29 mouse cellular contexts compared by ENCODE assay signal in the genomic region with DNA sequence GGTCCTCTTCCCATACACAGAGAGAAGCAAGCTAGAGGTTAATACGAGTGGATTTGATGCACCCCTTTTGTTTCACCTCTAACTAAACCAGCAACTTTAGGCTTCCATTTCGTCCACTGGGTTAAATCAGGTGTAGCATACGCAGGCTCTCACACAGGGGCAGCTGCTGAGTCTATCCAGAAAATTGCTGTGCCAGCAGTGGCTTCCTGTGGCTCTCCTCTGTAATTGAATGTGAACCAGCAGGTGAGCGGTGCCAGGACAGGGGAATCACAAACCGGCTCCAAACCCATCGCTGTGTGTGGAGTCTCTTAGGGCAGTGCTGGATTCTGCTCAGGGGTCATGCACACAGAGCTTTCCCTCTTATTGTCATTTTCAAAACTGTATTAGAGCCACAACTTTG. TPM values are rescaled to one million over a fixed set of nuclear protein-coding genes. Genes with fewer than 3 reads are reported as not detected.
"Had no signal": no experiment of that assay in that cellular context is flagged by ENCODE, and none has a peak within 500 bp of the region (broad histone marks: within the 10 kb centered on the region; RNA-seq: fewer than 3 reads in every experiment).

No protein-coding gene starts in this region.

- DNase-seq: kidney, adult 2 months; kidney, postnatal 25 days; liver, postnatal 0 days; lung, embryonic 14.5 days; right cerebral cortex, adult 18-20 months; right cerebral cortex, postnatal 14 days; right cerebral cortex, postnatal 4 days; thymus, adult 2 months; thymus, postnatal 14 days; thymus, postnatal 4 days had no signal

- H3K4me3 ChIP-seq: layer of hippocampus, adult 2 months; limb, embryonic 12.5 days; limb, embryonic 15.5 days; midbrain, embryonic 15.5 days; myocyte; neural tube, embryonic 13.5 days had no signal

- H3K27ac ChIP-seq: kidney, postnatal 0 days; layer of hippocampus, adult 2 months; limb, embryonic 15.5 days; liver, embryonic 14.5 days; macrophage; midbrain, embryonic 15.5 days; neural tube, embryonic 13.5 days; stomach, postnatal 0 days had no signal

- H3K36me3 ChIP-seq: limb, embryonic 12.5 days; limb, embryonic 15.5 days; midbrain, embryonic 15.5 days; neural tube, embryonic 13.5 days had no signal

- ATAC-seq: liver, postnatal 0 days; lung, postnatal 0 days; midbrain, embryonic 15.5 days had no signal

- H3K4me1 ChIP-seq: neural tube, embryonic 13.5 days had no signal

- H3K9ac ChIP-seq: limb, embryonic 12.5 days; limb, embryonic 15.5 days; liver, embryonic 14.5 days; liver, postnatal 0 days; lung, embryonic 14.5 days; midbrain, embryonic 15.5 days; neural tube, embryonic 13.5 days had no signal

- H3K27me3 ChIP-seq: midbrain, embryonic 15.5 days; neural tube, embryonic 13.5 days had no signal

- H3K9me3 ChIP-seq: limb, embryonic 12.5 days; limb, embryonic 15.5 days; midbrain, embryonic 15.5 days; neural tube, embryonic 13.5 days had no signal

- H3K4me2 ChIP-seq: limb, embryonic 12.5 days; limb, embryonic 15.5 days; liver, embryonic 11.5 days; lung, embryonic 14.5 days; midbrain, embryonic 15.5 days; neural tube, embryonic 13.5 days had no signal

RNA-seq across cellular contexts. Expression of a gene that starts 7.6 kb away (rescaled TPM):
- total RNA-seq: layer of hippocampus, adult 2 months; layer of hippocampus, postnatal 25 days; left cerebral cortex, adult 18-20 months; left cerebral cortex, postnatal 36 days; megakaryocyte, adult 5-6 weeks; neutrophil, adult 5-6 weeks had no signal
- polyA plus RNA-seq: large intestine, adult 2 months; liver, embryonic 11.5 days; liver, embryonic 14.5 days; liver, postnatal 0 days; lung, embryonic 14.5 days; macrophage; midbrain, embryonic 15.5 days; neural tube, embryonic 13.5 days; stomach, embryonic 14.5 days; stomach, postnatal 0 days had no signal
